Mouse (Mus musculus): Measurements from ENCODE around the gene Gm10037. TPM values are rescaled to one million over a fixed set of nuclear protein-coding genes. Genes with fewer than 3 reads are reported as not detected.
"Not testable (repeated sequence)": the region's sequence is repeated elsewhere in the genome, so short reads cannot be mapped to it uniquely, and the experiment has no call there.

Gene Gm10037
- polyA plus RNA-seq, 1 experiment from 2014 or later, result not detected

GRCm38 (mm10) chr13:67863026-67863425 lies 32.1 kb downstream of the Gm10037 start, which contains the start of gene BC048507:
BC048507 (plus strand) TSS chr13:67863326.
- no peak for ATAC-seq (ENCODE audit: low read depth)
- H3K4me2 ChIP-seq (ENCODE audit: low read depth, low read length), result no peak within 1 kb of the TSS
- WGBS (ENCODE audit: insufficient replicate concordance), result 68% methylated on average over 11 of the region's 11 CpGs
- H3K9ac ChIP-seq (ENCODE audit: low read depth, low read length), result no peak within 1 kb of the TSS
- H3K27me3 ChIP-seq (ENCODE audit: control insufficient read depth, insufficient read depth, low read depth, low read length), result no peaks in the 10 kb centered on the region
- no peak within 1 kb of the TSS for H3K4me3 ChIP-seq (ENCODE audit: low read depth, low read length)
- no peaks in the 10 kb centered on the region for H3K36me3 ChIP-seq (ENCODE audit: control insufficient read depth, insufficient read depth)
- H3K9me3 ChIP-seq (replicated peaks; ENCODE audit: control insufficient read depth, low read length), result no peaks in the 10 kb centered on the region
- no peaks in the 10 kb centered on the region for H3K4me1 ChIP-seq (ENCODE audit: control insufficient read depth, low read depth, low read length)
- no peak within 1 kb of the TSS for H3K27ac ChIP-seq (ENCODE audit: low read length)

- Histone ChIP-seq H3K4me1 (ENCODE audit: control insufficient read depth, low read depth, low read length) (no peaks in the 10 kb centered on the region), H3K36me3 (ENCODE audit: control insufficient read depth, insufficient read depth) (no peaks in the 10 kb centered on the region), H3K27ac (ENCODE audit: low read length) (no peak overlapping the region), H3K27me3 (ENCODE audit: control insufficient read depth, insufficient read depth, low read depth, low read length) (no peaks in the 10 kb centered on the region), H3K9ac (ENCODE audit: low read depth, low read length) (no peak overlapping the region), H3K9me3 (replicated peaks; ENCODE audit: control insufficient read depth, low read length) (no peaks in the 10 kb centered on the region), H3K4me3 (ENCODE audit: low read depth, low read length) (no peak overlapping the region), H3K4me2 (ENCODE audit: low read depth, low read length) (no peak overlapping the region)
- WGBS (ENCODE audit: insufficient replicate concordance), result 45% methylated on average over 5 of the region's 5 CpGs
- no peak for ATAC-seq (ENCODE audit: low read depth)
Observed at GRCm38 (mm10) chr13:67864764-67865350, 34.0 kb downstream of the Gm10037 start.

DNA sequence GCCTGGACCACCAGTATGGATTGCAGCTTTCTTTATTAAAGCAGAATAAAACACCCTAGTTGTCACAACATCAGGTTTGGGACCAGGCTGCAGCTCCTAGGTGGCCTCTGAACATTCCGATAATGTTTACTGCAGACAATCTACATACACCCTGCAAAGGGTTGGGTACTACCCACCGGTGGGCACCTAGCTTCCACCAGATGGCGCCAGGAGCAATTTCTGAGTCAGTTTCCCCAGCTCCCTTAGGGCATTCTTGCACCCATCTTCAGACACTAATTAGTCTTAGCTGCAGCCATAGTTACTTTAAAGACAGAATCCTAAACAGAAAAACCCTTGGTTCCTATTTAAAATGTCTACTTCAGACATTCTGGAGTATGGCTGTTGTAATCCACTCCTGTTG lies 37.0 kb downstream of the Gm10037 start:
- ATAC-seq (ENCODE audit: low read depth), result no peak
- no peak overlapping the region for H3K27ac ChIP-seq (ENCODE audit: low read length)
- H3K9ac ChIP-seq (ENCODE audit: low read depth, low read length), result no peak overlapping the region
- no peak overlapping the region for H3K4me3 ChIP-seq (ENCODE audit: low read depth, low read length)
- H3K4me1 ChIP-seq (ENCODE audit: control insufficient read depth, low read depth, low read length), result no peaks in the 10 kb centered on the region
- no peaks in the 10 kb centered on the region; the same call in 1 of the 2 replicates for H3K9me3 ChIP-seq (replicated peaks; ENCODE audit: control insufficient read depth, low read length)
- no peak overlapping the region for H3K4me2 ChIP-seq (ENCODE audit: low read depth, low read length)
- WGBS (ENCODE audit: insufficient replicate concordance), result 31% methylated on average over 3 of the region's 3 CpGs
- H3K27me3 ChIP-seq (ENCODE audit: control insufficient read depth, insufficient read depth, low read depth, low read length), result no peaks in the 10 kb centered on the region
- no peaks in the 10 kb centered on the region for H3K36me3 ChIP-seq (ENCODE audit: control insufficient read depth, insufficient read depth)

- H3K36me3 ChIP-seq (ENCODE audit: control insufficient read depth, insufficient read depth); H3K27ac ChIP-seq (ENCODE audit: low read length); H3K9ac ChIP-seq (ENCODE audit: low read depth, low read length); H3K4me3 ChIP-seq (ENCODE audit: low read depth, low read length); ATAC-seq (ENCODE audit: low read depth); H3K4me2 ChIP-seq (ENCODE audit: low read depth, low read length); H3K27me3 ChIP-seq (ENCODE audit: control insufficient read depth, insufficient read depth, low read depth, low read length); H3K4me1 ChIP-seq (ENCODE audit: control insufficient read depth, low read depth, low read length); H3K9me3 ChIP-seq (replicated peaks; ENCODE audit: control insufficient read depth, low read length): not testable (repeated sequence)
- WGBS (ENCODE audit: insufficient replicate concordance), result 29% methylated on average over 6 of the region's 12 CpGs
Observed at GRCm38 (mm10) chr13:67876049-67876698, 45.3 kb downstream of the Gm10037 start.

DNA sequence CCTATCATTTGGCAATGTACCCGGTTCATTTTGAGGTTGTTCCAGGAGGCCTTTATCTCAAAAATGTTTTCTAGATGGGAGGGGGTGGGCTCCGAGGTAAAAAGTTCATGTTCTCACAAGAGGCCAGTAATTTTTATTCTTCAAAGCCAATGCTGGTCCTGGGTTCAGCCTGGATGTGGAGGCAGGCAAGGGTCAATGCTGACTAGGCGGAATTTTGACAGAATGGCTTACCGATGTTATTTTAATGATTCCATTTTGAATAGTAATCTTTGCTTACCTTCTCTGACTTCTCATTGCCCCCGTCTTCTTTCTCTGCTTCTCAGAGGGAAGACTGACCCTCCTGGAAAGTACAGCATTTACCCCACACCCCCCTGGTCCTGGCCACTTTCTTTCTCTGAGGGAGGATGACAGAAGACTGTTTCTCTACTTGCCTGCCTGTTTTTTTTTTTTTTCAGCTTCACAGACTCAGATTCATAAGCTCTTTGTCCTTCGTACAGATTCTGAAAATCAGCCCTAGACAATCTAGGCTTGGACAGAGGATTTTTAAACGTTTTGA lies 45.9 kb downstream of the Gm10037 start:
- H3K9me3 ChIP-seq (replicated peaks; ENCODE audit: control insufficient read depth, low read length), result no peaks in the 10 kb centered on the region; the same call in 1 of the 2 replicates
- H3K36me3 ChIP-seq (ENCODE audit: control insufficient read depth, insufficient read depth), result no peaks in the 10 kb centered on the region
- WGBS (ENCODE audit: insufficient replicate concordance), result 44% methylated on average over 6 of the region's 7 CpGs
- H3K27me3 ChIP-seq (ENCODE audit: control insufficient read depth, insufficient read depth, low read depth, low read length), result no peaks in the 10 kb centered on the region
- H3K4me3 ChIP-seq (ENCODE audit: low read depth, low read length), result no peak overlapping the region
- H3K4me2 ChIP-seq (ENCODE audit: low read depth, low read length), result no peak overlapping the region
- H3K9ac ChIP-seq (ENCODE audit: low read depth, low read length), result no peak overlapping the region
- ATAC-seq (ENCODE audit: low read depth), result no peak
- H3K4me1 ChIP-seq (ENCODE audit: control insufficient read depth, low read depth, low read length), result no peaks in the 10 kb centered on the region
- H3K27ac ChIP-seq (ENCODE audit: low read length), result no peak overlapping the region

- no peak overlapping the region for H3K4me2 ChIP-seq (ENCODE audit: low read depth, low read length)
- H3K36me3 ChIP-seq (ENCODE audit: control insufficient read depth, insufficient read depth), result no peaks in the 10 kb centered on the region
- H3K9me3 ChIP-seq (replicated peaks; ENCODE audit: control insufficient read depth, low read length), result peaks cover 2% of the 10 kb centered on the region; the same call in 1 of the 2 replicates
- no peak overlapping the region for H3K9ac ChIP-seq (ENCODE audit: low read depth, low read length)
- no peaks in the 10 kb centered on the region for H3K27me3 ChIP-seq (ENCODE audit: control insufficient read depth, insufficient read depth, low read depth, low read length)
- no peak overlapping the region for H3K4me3 ChIP-seq (ENCODE audit: low read depth, low read length)
- no peak for ATAC-seq (ENCODE audit: low read depth)
- no peak overlapping the region for H3K27ac ChIP-seq (ENCODE audit: low read length)
- H3K4me1 ChIP-seq (ENCODE audit: control insufficient read depth, low read depth, low read length), result no peaks in the 10 kb centered on the region
- 79% methylated on average over 8 of the region's 8 CpGs for WGBS (ENCODE audit: insufficient replicate concordance)
Observed at GRCm38 (mm10) chr13:67883966-67884365, 53.1 kb downstream of the Gm10037 start.

Other genes starting within 250 kb of the Gm10037 start
- gene Zfp729b, start 221.4 kb upstream of the Gm10037 start, polyA plus RNA-seq (2015; fragmentation: Nextera tagmentation; extraction: Ambion mirVana), result 1.1 TPM in 2 replicates
- not detected in 2 replicates for gene Gm49345, start 193.3 kb upstream of the Gm10037 start, polyA plus RNA-seq (2015; fragmentation: Nextera tagmentation; extraction: Ambion mirVana)
- gene Zfp729a, start 193.3 kb upstream of the Gm10037 start, polyA plus RNA-seq (2015; fragmentation: Nextera tagmentation; extraction: Ambion mirVana), result 0.77 and 0.99 TPM in 2 replicates
- gene Zfp738, start 144.0 kb upstream of the Gm10037 start, polyA plus RNA-seq (2015; fragmentation: Nextera tagmentation; extraction: Ambion mirVana), result 2.5 and 2.8 TPM in 2 replicates
- 1.4 TPM in 2 replicates for gene Zfp65, start 101.9 kb upstream of the Gm10037 start, polyA plus RNA-seq (2015; fragmentation: Nextera tagmentation; extraction: Ambion mirVana)
- 0.81 and 0.93 TPM in 2 replicates for gene Zfp85, start 75.9 kb upstream of the Gm10037 start, polyA plus RNA-seq (2015; fragmentation: Nextera tagmentation; extraction: Ambion mirVana)
- 0.33 and 0.46 TPM in 2 replicates for gene Zfp493, start 51.4 kb upstream of the Gm10037 start, polyA plus RNA-seq (2015; fragmentation: Nextera tagmentation; extraction: Ambion mirVana)
- 1.0 and 1.1 TPM in 2 replicates for gene Zfp273, start 17.4 kb upstream of the Gm10037 start, polyA plus RNA-seq (2015; fragmentation: Nextera tagmentation; extraction: Ambion mirVana)
- gene BC048507, start 32.2 kb downstream of the Gm10037 start, polyA plus RNA-seq (2015; fragmentation: Nextera tagmentation; extraction: Ambion mirVana), result not detected in 2 replicates